Mouse (Mus musculus): ENCODE results near the gene Rgs7. TPM values are rescaled to one million over a fixed set of nuclear protein-coding genes. Genes with fewer than 3 reads are reported as not detected.
A peak's percentile ranks its signal among the peaks of the same experiment; 100 is the strongest.

Rgs7 gene
- polyA plus RNA-seq, 1 experiment from 2014 or later = 48.2 TPM

DNA sequence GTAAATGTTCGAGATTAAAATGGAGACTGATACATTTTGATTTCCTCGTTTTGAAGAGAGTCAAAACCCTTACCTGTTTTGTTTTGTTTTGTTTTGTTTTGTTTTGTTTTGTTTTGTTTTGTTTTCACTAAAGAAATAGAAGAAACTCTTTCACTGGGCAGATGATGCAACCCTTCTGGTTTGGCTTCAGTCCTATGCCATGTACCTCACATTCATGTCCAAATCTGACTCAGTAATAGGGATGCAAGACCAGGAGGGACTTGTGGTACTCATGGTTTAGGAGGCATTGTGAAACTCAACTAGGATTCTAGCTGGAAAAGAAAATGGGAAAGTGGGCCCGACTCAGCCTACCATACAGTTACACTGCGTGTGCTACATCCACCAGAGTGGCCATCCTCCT, 139.4 kb downstream of the Rgs7 start:
- H3K4me2 ChIP-seq = no peak overlapping the region
- no peaks in the 10 kb centered on the region for H3K36me3 ChIP-seq
- H3K9me3 ChIP-seq (replicated peaks) = no peaks in the 10 kb centered on the region
- H3K27ac ChIP-seq (replicated peaks) = no peak overlapping the region
- 83% methylated on average over 4 of the region's 4 CpGs for WGBS
- H3K9ac ChIP-seq (replicated peaks) = no peak overlapping the region
- H3K4me1 ChIP-seq = no peaks in the 10 kb centered on the region
- H3K4me3 ChIP-seq (replicated peaks) = no peak overlapping the region
- ATAC-seq (ENCODE audit: low FRiP score) = no peak
- H3K27me3 ChIP-seq (replicated peaks) = no peaks in the 10 kb centered on the region

DNA sequence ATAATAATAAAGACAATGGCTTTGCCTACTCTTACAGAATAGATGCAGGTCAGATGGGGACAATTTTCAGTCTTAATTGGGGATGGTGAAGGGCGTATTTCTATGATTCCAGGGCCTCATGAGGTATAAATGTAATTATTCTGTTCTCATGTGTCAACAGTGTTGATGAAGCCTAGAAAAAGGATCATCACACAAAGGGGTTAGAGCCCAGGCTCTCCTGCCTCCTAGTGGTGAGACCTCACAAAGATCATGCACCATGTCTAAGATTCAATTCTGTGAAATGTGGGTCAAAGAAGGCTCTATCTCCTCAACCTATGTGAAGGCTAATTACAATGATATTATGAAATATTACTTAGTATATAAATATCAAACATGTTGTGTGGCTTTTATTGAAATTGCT, 146.1 kb downstream of the Rgs7 start:
- Histone ChIP-seq H3K9me3 (replicated peaks) (no peaks in the 10 kb centered on the region), H3K9ac (replicated peaks) (no peak overlapping the region), H3K27ac (replicated peaks) (no peak overlapping the region), H3K4me1 (no peaks in the 10 kb centered on the region), H3K36me3 (no peaks in the 10 kb centered on the region), H3K4me3 (replicated peaks) (no peak overlapping the region), H3K4me2 (no peak overlapping the region), H3K27me3 (replicated peaks) (no peaks in the 10 kb centered on the region)
- 76% methylated on average over 1 of the region's 1 CpGs for WGBS
- ATAC-seq (ENCODE audit: low FRiP score) = no peak

- ATAC-seq (ENCODE audit: low FRiP score) = no peak
- no peak overlapping the region for H3K4me3 ChIP-seq (replicated peaks)
- H3K4me2 ChIP-seq = no peak overlapping the region
- H3K9me3 ChIP-seq (replicated peaks) = no peaks in the 10 kb centered on the region
- H3K9ac ChIP-seq (replicated peaks) = no peak overlapping the region
- no peaks in the 10 kb centered on the region for H3K27me3 ChIP-seq (replicated peaks)
- H3K27ac ChIP-seq (replicated peaks) = no peak overlapping the region
- WGBS = 68% methylated on average over 4 of the region's 4 CpGs
- H3K4me1 ChIP-seq = no peaks in the 10 kb centered on the region
- H3K36me3 ChIP-seq = no peaks in the 10 kb centered on the region
Measured at GRCm38 (mm10) chr1:175336191-175336590, 156.1 kb downstream of the Rgs7 start.

DNA sequence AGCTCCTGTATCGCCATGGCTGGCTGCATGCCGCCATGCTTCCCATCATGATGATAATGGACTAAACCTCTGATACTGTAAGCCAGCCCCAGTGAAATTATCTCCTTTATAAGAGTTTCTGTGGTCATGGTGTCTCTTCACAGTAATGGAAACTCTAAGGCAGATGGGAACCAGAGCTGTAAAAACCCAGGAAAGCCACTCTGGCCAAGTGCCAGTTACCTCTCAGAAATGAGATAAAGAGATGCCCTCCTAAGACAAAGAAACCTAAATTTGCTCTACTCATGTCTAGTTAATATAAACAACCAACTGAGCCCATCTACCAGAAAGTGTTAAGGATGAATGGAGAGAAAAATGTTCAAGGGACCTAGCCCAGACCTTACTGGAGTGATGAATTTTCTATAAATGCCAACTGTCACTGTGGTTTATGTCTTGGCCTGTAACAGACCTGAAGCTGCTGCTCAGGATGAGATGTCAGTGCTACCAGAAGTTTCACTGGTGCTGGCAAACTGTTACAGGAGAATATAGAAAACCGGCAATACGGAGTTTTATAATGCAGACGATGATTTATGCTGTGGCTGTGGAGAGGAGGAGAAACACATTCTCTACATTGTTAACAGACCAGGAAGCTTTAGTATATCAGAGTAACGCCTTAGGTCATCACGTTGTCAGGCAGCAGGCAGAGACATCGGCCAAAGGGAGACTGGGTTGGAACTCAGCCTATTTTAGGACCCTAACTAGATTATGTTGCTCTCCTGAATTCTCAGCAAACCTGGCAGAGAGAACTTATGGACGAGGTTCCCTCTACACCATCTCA, 159.1 kb downstream of the Rgs7 start:
- WGBS = 84% methylated on average over 9 of the region's 9 CpGs
- Histone ChIP-seq H3K9me3 (replicated peaks) (no peaks in the 10 kb centered on the region), H3K27ac (replicated peaks) (no peak overlapping the region), H3K27me3 (replicated peaks) (no peaks in the 10 kb centered on the region), H3K36me3 (no peaks in the 10 kb centered on the region), H3K4me3 (replicated peaks) (no peak overlapping the region), H3K4me2 (no peak overlapping the region), H3K4me1 (no peaks in the 10 kb centered on the region), H3K9ac (replicated peaks) (no peak overlapping the region)
- no peak; the same call in 1 of the 2 replicates for ATAC-seq (ENCODE audit: low FRiP score)

DNA sequence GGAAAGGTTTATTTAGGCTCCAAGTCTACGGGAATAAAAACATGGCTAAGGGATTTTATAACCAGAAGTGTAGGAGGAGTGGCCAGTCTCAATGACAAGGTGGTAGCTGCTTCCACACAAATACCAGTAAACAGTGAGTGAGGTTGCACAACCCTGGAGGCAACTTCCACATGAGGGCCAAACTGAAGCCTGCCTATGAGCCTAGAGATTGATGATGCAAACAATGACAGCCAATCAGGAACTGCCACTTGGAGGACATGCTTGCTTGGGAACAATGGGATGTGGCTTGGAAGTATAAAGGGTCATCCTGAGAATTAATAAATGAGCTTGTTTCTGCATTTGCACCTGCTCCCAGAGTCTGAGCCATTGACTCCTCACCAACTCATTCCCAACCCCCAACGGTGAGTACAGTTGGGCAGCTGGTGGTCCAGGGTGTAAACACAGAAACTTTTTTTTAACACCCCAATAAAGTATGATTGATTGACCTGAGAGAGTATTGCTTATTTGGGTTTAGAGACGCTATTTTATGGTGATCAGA, 162.3 kb downstream of the Rgs7 start:
- H3K27me3 ChIP-seq (replicated peaks) = no peaks in the 10 kb centered on the region
- H3K9me3 ChIP-seq (replicated peaks) = no peaks in the 10 kb centered on the region
- H3K36me3 ChIP-seq = no peaks in the 10 kb centered on the region
- no peak overlapping the region for H3K4me3 ChIP-seq (replicated peaks)
- no peak overlapping the region for H3K9ac ChIP-seq (replicated peaks)
- no peak overlapping the region for H3K4me2 ChIP-seq
- WGBS = 63% methylated on average over 3 of the region's 3 CpGs
- H3K27ac ChIP-seq (replicated peaks) = no peak overlapping the region
- no peaks in the 10 kb centered on the region for H3K4me1 ChIP-seq
- ATAC-seq (ENCODE audit: low FRiP score) = no peak

DNA sequence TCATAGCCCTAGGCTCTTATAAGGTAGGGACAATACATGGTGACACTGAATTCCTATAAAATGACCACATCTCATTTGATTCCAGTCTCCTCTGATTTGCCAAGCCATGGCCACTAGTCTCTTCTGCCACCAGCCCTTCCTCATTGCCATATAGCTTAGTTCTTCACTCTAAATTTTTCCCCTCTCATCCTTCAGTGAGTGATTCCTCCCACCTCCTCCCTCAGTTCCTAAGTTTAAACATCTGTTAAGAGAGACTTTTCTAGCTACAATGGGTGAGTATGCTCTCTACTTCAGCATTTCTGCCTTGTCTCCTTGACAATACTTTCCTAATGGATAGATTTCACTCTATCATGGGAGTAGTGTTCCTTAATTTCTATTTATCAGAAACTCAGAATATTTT, 169.5 kb downstream of the Rgs7 start:
- ATAC-seq (ENCODE audit: low FRiP score) = no peak
- Histone ChIP-seq H3K9me3 (replicated peaks) (no peaks in the 10 kb centered on the region), H3K27ac (replicated peaks) (no peak overlapping the region)

GRCm38 (mm10) chr1:175319205-175319604, 173.1 kb downstream of the Rgs7 start:
- Histone ChIP-seq H3K27me3 (replicated peaks) (no peaks in the 10 kb centered on the region), H3K4me1 (no peaks in the 10 kb centered on the region), H3K9ac (replicated peaks) (no peak overlapping the region), H3K9me3 (replicated peaks) (no peaks in the 10 kb centered on the region), H3K27ac (replicated peaks) (no peak overlapping the region), H3K36me3 (no peaks in the 10 kb centered on the region), H3K4me3 (replicated peaks) (no peak overlapping the region), H3K4me2 (no peak overlapping the region)
- 44% methylated on average over 9 of the region's 9 CpGs for WGBS
- 0 out of 2 replicates have a peak, but pooled peaks have one; percentile 59 for ATAC-seq (ENCODE audit: low FRiP score)

More for the DNA sequence above, 169.5 kb downstream of the Rgs7 start:
- H3K36me3 ChIP-seq = no peaks in the 10 kb centered on the region
- H3K4me3 ChIP-seq (replicated peaks) = no peak overlapping the region
- no peak overlapping the region for H3K4me2 ChIP-seq
- H3K9ac ChIP-seq (replicated peaks) = no peak overlapping the region
- H3K27me3 ChIP-seq (replicated peaks) = no peaks in the 10 kb centered on the region
- H3K4me1 ChIP-seq = no peaks in the 10 kb centered on the region

DNA sequence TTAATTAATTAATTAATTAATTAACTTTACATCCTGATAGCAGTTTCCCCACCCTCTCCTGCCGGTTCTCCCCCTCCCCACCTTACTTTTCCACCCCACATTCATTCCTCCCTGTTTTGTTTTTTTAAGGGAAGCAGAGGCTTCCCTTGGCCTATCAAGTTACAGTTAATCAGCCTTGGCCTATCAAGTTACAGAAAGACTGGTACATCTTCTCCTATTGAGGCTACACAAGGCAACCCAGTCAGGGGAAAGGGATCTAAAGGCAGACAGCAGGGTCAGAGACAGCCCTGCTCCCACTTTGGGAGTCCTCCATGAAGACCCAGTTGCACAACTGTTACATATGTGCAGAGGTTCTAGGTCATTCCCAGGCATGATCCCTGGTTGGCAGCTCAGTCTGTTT, 175.0 kb downstream of the Rgs7 start:
- ATAC-seq (ENCODE audit: low FRiP score) = no peak
- H3K9ac ChIP-seq (replicated peaks) = no peak overlapping the region
- no peaks in the 10 kb centered on the region for H3K36me3 ChIP-seq
- 54% methylated on average over 1 of the region's 1 CpGs for WGBS
- H3K9me3 ChIP-seq (replicated peaks) = no peaks in the 10 kb centered on the region
- no peaks in the 10 kb centered on the region for H3K4me1 ChIP-seq
- H3K4me3 ChIP-seq (replicated peaks) = no peak overlapping the region
- H3K27me3 ChIP-seq (replicated peaks) = no peaks in the 10 kb centered on the region
- no peak overlapping the region for H3K4me2 ChIP-seq
- no peak overlapping the region for H3K27ac ChIP-seq (replicated peaks)

GRCm38 (mm10) chr1:175307604-175308003, 184.7 kb downstream of the Rgs7 start:
- WGBS = 64% methylated on average over 3 of the region's 3 CpGs
- Histone ChIP-seq H3K27ac (replicated peaks) (0 out of 2 replicates have a peak overlapping the region, but pooled peaks have one; percentile 23), H3K4me3 (replicated peaks) (no peak overlapping the region), H3K4me1 (no peaks in the 10 kb centered on the region), H3K4me2 (no peak overlapping the region), H3K9ac (replicated peaks) (no peak overlapping the region), H3K9me3 (replicated peaks) (no peaks in the 10 kb centered on the region), H3K36me3 (no peaks in the 10 kb centered on the region), H3K27me3 (replicated peaks) (no peaks in the 10 kb centered on the region)
- ATAC-seq (ENCODE audit: low FRiP score) = peak; percentile 62; the same call in 1 of the 2 replicates

DNA sequence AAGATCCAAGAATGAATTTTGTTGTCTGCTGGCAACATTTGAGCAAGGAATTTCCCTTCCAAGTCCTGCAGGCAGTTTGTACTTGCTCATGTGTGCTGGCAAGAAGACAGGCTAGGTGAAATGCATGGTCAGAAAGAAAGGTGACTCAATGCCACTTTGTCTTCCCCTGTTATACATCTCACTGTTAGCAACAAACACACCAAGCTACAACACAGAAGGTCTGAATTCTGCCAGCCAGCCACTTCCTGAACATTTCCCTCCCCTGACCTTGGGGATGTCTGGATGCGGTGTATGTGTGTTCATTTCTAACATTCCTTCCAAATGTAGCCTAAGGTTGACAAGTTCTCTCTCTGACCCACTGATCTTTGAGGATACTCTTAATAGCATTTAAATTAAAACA, 191.4 kb downstream of the Rgs7 start:
- no peak overlapping the region for H3K9ac ChIP-seq (replicated peaks)
- 0 out of 2 replicates have a peak, but pooled peaks have one; percentile 53 for ATAC-seq (ENCODE audit: low FRiP score)
- no peak overlapping the region for H3K4me2 ChIP-seq
- H3K4me3 ChIP-seq (replicated peaks) = no peak overlapping the region
- H3K9me3 ChIP-seq (replicated peaks) = no peaks in the 10 kb centered on the region
- H3K27ac ChIP-seq (replicated peaks) = peak overlapping the region; percentile 24
- H3K36me3 ChIP-seq = no peaks in the 10 kb centered on the region
- H3K27me3 ChIP-seq (replicated peaks) = no peaks in the 10 kb centered on the region
- WGBS = 65% methylated on average over 1 of the region's 1 CpGs
- 0 out of 2 replicates have a peak, but pooled peaks cover 3% of the 10 kb centered on the region for H3K4me1 ChIP-seq

GRCm38 (mm10) chr1:175300404-175300803, 191.9 kb downstream of the Rgs7 start:
- Histone ChIP-seq H3K27me3 (replicated peaks) (no peaks in the 10 kb centered on the region), H3K4me3 (replicated peaks) (no peak overlapping the region), H3K36me3 (no peaks in the 10 kb centered on the region), H3K4me1 (0 out of 2 replicates have a peak, but pooled peaks cover 3% of the 10 kb centered on the region), H3K9ac (replicated peaks) (no peak overlapping the region), H3K9me3 (replicated peaks) (no peaks in the 10 kb centered on the region), H3K27ac (replicated peaks) (no peak overlapping the region), H3K4me2 (no peak overlapping the region)
- 49% methylated on average over 3 of the region's 3 CpGs for WGBS
- no peak for ATAC-seq (ENCODE audit: low FRiP score)

Measured in neural tube, embryonic 15.5 days (tissue).